Mouse (Mus musculus) cerebellum, postnatal 14 days (tissue): Measurements from ENCODE around the gene Hist1h1d.
"Not testable (repeated sequence)": the region's sequence is repeated elsewhere in the genome, so short reads cannot be mapped to it uniquely, and the experiment has no call there.

Source experiments
- DNase-seq, 2 experiments: peaks; one replicate each; pipeline ENCODE4 v3.0.0; 2021; ENCODE audit warnings: mixed read lengths in 2 of 2

Hist1h1d gene

DNA sequence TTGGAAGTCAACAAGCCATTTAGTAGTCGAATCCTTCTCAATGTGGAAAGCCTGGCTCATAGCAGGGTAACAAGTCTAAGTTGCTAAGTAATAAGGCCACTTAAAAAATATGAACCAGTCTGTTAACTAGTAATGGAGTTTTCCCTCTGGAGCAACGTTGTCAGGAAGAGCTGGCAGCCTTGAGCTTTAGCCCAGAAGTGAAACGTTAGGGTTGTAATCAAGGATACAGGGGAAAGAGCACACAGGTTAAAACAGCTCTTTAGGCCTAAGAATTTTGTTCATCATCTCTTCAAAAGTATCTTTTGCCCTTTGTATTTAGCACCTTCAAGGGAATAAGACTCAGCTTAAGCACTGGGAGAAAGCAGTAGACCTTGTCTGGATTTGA, 2.3 kb upstream of the Hist1h1d start:
- no peak for DNase-seq

DNA sequence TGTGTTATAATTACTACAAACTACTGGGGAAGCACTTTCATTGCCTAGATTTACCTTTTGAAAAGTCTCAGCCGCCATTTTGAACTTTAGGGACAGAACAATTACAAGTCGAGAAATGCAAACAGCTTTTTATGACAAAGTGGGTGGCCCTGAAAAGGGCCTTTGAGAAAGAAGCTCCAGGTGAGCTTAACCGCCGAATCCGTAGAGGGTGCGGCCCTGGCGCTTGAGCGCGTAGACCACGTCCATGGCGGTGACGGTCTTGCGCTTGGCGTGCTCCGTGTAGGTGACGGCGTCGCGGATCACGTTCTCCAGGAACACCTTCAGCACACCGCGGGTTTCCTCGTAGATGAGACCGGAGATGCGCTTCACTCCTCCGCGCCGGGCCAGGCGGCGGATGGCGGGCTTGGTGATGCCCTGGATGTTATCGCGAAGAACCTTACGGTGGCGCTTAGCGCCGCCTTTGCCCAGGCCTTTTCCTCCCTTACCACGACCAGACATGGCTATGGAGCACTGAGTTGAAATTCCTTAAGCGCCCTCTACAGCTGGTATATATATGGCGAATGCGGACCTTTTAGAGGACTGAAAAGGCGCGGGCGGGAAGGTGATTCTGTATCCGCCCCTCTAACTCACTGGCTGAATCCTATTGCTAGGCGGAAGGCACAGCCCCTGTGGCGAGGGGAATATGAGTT, 1.8 kb upstream of the Hist1h1d start, which contains the start of gene Hist1h4f:
TSS of gene Hist1h4f (minus strand) at position 503 of the 689 bp plus-strand sequence.
- peak; percentile 87 to 92 for DNase-seq

DNA sequence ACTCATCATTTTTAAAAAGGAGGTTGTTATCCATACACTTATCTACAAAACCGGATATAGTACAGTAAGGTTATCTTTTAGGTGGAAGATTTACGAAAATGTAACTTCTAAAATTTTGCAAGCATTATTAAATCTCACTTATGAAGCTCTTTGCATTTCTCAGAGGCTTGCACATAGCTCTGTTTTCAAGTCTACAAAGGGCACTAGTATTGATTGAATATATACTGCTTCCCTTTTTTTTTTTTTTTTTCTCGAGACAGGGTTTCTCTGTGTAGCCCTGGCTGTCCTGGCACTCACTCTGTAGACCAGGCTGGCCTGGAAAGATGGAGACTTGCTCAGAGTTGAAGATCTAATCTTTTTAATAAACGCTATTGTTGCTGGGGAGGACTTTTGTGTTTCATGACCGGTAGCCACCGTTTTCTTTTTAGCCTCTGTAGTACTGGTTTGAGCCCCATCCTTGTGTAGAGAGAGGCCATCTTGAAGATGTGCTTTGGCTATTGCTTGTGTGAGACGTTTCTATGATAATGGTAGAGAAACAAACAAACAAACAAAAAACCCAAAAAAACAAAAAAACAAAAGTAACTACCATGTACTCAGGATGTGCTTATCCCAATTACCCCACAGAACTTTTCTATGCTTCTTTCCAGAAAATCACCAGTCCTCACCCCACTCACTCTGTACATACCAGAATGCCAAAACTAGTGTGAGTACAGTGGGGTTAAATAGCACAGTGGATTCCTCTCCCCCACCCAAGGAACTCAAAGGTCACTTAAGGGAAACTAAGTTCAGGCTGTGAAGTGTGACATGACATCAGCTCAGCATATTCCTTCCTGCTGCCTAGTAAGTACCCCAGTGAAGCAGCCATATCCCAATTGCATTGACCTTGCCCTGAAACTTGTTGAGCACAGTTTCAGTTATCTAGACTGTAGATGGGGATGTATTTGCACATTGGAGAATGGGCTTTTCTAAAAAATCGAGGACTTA, 839 bp upstream of the Hist1h1d start:
- DNase-seq, result no peak

DNA sequence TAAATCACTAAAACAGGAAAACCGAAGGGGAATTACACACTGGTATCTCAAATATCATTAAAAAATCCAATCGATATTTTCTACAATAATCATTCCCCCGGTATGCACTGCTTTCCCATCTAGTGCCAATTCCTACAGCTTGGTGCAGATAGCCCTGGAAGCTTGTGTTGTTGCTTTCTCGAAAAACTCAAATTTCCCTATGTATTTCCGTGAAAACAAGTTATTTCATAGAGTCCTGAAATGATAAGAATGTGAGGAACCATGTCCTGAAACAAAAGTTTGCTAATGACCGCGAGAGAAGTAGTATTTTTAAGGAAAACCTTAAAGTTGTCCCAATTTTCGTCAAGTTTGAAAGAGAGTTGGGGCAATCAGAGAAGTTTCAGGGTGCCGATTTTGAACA, 1.3 kb downstream of the Hist1h1d start:
- DNase-seq, result no peak

DNA sequence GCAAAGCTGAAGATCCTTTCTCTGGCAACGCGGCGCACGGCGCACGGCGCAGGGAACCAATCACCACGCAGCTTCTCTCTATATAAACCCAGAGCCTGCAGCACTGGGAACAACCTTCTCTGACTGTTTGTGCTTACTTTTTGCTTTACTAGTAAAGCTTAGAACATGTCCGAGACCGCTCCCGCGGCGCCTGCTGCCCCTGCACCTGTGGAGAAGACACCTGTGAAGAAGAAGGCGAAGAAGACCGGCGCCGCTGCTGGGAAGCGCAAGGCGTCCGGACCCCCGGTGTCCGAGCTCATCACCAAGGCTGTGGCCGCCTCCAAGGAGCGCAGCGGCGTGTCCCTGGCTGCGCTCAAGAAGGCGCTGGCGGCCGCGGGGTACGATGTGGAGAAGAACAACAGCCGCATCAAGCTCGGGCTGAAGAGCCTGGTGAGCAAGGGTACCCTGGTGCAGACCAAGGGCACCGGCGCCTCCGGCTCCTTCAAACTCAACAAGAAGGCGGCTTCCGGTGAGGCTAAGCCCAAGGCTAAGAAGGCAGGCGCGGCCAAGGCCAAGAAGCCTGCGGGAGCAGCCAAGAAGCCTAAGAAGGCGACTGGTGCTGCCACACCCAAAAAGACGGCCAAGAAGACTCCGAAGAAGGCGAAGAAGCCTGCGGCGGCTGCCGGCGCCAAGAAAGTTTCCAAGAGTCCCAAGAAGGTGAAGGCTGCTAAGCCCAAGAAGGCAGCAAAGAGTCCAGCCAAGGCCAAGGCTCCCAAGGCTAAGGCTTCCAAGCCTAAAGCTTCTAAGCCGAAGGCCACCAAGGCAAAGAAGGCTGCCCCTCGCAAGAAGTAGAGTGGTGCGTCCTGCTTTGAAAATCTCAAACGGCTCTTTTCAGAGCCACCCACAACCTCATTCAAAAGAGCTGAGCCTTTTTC, 2.1 kb downstream of the Hist1h1d start:
- DNase-seq, result peak; percentile 61 to 63

DNA sequence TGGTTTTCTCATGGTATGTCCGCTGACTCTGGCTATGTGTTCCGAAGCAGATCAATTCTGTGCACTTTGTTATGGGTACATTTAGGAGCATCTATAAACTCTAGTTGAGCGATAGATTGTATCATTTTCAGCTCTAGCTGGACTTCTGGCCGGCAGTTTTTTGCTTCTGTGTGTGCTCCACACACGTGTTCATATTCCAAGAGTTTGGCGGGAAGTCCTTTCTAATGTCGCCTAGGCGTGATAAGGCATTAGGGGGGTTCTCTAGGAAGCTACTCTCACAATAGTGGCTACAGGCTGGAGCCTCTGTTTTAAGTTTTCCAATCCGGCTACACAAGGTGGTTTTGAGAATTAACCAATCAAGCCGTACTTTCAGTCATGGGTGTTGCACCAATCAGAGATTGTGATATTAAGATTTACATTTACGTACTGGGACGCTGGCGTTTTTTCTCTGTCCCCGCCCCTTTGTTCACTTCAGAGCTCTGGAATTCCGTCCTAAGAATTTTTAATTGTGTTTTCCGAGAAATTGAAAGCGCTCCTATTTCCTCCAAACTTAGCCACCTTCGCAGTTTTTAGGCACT, 2.9 kb downstream of the Hist1h1d start:
- DNase-seq, result peak; percentile 62 to 79

DNA sequence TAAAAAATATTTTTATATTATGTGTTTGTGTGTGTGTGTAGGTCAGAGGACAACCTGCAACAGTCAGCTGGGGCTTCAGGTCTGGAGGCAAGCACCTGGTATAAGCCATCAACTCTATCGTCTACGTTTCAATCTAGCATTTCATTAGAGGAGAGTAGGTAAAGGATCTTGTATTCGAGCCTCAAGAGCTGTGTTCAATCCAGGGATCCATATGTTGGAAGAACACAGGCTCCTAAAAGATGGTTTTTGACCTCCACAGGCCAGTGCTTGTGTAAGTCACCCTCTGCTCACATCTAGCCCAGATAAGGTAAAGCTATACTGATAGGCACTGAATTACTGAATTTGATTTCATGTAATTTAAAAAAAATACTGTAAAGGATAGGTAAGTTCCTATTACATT, 3.8 kb downstream of the Hist1h1d start:
- DNase-seq, result no peak

DNA sequence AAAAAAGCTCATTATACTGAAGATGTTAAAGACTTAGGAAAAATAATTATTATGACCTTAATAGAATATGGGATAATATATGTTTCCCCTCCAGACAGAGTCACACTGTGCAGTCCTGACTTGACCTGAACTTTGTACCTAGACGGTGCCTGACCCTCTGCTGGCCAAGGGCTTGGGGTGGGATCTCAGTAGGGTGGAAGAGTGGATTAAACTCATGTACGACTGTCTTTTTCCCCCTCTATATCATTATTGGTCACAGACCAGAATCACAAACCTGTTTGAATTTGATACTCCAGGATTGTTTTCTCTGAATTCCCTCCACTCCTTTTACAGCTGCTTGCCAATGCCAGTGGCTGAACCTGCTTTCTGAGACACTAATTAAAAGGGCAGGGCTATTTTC, 7.6 kb downstream of the Hist1h1d start:
- not testable (repeated sequence) for DNase-seq

DNA sequence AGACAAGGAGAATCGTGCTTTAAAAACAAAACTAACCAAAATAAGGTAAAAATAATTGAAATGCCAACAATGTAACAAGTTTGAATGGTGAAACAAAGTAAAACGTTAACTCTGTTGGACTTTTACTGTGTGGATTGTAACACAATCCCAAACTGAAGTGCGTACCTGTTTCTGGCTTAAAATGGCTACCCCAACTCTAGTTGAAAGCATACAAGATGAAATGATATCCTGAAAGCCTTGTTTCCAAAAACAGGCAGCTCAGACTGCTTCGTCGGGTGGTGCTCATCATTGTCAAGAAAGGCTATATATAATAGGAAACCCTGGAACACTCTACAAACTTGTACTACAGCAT, 8.4 kb downstream of the Hist1h1d start:
- DNase-seq, result not testable (repeated sequence)

DNA sequence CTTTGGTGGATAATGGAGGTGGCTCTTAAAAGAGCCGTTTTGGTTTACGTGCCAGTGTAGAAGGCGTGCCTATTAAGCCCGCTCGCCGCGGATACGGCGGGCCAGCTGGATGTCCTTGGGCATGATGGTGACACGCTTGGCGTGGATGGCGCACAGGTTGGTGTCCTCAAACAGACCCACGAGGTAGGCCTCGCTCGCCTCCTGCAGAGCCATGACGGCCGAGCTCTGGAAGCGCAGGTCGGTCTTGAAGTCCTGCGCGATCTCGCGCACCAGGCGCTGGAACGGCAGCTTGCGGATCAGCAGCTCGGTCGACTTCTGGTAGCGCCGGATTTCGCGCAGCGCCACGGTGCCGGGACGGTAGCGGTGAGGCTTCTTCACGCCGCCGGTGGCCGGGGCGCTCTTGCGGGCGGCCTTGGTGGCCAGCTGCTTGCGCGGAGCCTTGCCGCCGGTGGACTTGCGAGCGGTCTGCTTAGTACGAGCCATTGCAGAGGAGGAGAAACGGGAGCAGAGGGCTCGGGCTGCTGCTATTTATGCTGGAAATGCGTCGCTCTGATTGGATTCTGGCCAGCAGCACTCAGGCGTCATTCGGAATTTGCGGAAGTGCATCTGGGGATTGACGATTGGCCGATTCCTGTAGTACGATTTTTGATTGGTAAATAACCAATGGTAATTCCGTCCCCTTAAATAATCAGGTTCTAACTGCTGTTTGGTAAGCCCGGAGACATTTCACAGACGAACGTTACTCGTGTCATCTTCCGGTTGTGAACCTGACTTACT, 9.0 kb downstream of the Hist1h1d start, which contains the start of gene Hist1h3e:
TSS of gene Hist1h3e (minus strand) at position 487 of the 777 bp plus-strand sequence.
- peak; percentile 93 to 94 for DNase-seq

DNA sequence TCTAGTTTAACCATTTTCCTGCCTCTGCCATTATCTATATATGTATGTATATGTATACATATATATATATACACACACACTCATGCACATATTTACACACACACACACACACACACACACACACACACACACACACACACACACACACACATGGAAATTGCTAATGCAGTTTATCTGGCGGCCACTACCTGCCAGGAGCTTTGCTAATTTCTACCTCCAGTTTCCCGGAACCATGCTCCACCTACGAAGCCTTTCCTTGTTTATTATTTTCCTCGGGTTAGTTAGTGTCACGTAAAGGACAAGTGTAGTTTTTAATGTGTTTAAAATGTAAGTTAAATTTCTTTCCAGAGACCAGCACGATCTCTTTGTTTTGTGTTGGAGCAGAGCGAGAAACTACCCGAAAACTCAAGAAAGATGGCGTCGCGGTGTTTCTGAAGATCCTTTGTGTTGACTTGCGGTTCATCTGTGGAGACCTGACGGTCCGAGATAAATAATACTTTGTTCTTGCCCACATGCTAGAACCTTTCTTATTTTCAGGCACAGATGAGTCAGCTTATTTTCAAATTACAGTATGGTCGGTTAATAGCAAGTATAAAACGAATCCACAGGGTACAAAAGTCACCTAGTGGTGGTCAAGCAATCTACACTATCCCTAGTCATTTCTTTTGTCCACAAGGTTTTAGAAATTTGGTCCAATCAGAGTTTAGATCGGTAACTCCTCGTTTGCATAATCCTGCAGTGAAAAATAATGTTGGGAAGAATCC, 9.8 kb downstream of the Hist1h1d start:
- peak; percentile 49 to 53 for DNase-seq

DNA sequence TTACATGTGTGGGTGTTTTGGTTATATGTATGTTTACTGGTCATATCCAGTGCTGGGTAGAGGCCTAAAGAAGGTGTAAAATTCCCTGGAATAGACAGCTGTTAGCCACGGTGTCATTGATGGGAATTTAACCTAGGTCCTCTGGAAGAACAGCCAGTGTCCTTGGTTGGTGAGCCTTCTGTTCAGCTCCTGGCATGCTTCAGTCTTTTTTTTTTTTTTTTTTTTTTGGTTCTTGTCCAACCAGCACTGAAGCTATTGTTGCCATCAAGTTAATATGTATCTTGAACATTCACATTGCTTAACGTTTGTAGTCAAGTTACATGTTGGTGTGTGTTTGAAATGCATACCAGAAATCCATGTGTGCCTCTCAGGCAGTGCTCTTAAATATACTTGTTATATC, 11.4 kb downstream of the Hist1h1d start:
- DNase-seq, result no peak

DNA sequence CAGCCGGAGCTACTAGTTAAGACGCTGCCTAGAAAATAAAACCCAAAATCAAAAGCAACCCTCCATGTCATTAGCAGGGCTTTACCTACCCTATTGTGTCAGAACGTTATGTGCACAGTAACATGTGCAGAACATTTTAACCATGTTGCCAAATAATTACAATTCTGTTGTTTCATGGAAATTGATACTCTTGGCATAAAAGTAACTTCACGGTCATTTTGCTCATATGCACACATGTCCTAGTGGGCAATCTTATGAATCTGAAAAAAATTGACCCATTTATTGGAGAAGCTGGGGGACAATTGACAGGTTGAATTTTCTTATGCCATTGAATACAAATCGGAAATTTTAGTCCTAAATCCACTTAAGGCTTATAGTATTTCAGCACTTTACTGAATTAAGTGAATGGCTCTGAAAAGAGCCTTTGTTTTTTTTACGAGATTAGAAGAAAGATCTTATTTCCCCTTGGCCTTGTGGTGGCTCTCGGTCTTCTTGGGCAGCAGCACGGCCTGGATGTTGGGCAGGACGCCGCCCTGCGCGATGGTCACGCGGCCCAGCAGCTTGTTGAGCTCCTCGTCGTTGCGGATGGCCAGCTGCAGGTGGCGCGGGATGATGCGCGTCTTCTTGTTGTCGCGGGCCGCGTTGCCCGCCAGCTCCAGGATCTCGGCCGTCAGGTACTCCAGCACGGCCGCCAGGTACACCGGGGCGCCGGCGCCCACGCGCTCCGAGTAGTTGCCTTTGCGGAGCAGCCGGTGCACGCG, 17.4 kb downstream of the Hist1h1d start:
- DNase-seq, result not testable (repeated sequence)

DNA sequence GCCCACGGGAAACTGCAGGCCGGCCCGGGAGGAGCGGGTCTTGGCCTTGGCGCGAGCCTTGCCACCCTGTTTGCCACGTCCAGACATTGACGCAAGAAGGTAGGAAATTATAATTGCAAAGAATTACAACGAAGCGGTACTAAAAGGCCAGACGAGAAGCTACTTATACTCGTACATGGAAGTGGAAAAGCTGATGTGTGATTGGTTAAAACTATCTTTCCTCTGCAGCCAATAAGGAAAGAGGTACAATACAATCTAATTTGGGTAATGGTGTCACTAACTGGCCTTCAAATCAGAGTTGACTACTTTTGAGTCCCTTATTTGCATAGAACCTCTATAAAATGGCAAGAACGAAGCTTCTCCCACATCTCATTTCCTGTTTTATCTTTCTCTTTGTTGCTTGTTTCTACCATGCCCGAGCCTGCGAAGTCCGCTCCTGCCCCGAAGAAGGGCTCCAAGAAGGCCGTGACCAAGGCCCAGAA, 18.0 kb downstream of the Hist1h1d start, which contains the start of the genes Hist1h2ae and Hist1h2bg:
TSS of gene Hist1h2ae (minus strand) at position 199 of the 482 bp plus-strand sequence.
TSS of gene Hist1h2bg (plus strand) at position 375 of the 482 bp plus-strand sequence.
- DNase-seq, result peak; percentile 59 to 72

DNA sequence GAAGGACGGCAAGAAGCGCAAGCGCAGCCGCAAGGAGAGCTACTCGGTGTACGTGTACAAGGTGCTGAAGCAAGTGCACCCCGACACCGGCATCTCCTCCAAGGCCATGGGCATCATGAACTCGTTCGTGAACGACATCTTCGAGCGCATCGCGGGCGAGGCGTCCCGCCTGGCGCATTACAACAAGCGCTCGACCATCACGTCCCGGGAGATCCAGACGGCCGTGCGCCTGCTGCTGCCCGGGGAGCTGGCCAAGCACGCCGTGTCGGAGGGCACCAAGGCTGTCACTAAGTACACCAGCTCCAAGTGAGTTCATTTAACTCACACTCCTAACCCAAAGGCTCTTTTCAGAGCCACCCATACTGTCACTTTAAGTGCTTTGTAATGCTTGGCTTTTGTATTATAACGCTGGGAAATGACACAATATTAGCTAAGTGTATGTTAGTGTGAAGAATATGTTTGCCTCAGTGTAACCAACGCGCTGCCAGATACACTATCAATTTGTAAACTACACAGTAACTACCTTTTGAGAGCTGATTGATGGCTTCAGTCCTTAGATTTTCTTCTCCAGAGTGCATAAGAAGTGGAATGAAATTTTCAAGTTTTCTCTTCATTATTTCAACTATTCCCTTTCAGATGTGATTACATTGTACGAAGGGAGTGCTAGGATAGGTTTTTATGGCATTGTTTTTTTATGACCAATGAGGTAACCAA, 18.6 kb downstream of the Hist1h1d start:
- DNase-seq, result not testable (repeated sequence)

DNA sequence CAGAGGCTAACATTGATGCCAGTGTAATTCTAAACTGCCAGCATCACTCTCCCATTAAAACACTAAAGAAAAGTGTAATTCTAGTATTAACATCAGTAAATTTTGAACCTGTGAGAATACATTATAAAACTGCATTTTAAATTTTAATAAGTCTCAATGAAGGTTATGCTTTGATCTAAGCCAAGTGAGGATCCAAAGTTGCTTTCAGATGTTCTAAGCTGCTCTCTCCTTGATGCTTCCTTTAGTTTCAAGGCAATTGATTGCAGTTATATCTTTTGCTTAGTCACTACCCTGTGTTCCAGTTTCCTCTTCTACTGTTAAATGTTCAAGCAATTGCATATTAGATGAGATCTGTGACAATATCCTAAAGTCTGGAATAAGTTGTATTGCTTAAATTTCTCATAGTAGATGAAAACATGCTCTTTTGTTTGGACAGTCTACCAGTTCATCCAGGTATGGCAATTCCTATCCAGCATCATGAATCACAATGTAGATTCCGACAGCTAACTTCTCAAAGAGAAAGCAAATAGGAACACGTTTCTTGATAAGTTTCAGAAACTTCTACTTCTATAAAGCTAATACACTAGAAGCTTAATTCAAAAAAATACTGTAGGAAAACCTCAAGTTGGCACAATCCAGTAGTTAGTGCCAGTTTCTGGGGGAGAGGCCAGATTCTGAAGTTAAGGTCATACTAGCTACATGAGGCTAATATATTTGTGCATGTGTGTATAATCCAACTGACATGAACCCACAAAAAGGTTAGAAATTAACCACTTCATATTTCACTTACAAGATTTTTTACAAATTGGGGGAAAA, 19.4 kb downstream of the Hist1h1d start:
- no peak for DNase-seq

DNA sequence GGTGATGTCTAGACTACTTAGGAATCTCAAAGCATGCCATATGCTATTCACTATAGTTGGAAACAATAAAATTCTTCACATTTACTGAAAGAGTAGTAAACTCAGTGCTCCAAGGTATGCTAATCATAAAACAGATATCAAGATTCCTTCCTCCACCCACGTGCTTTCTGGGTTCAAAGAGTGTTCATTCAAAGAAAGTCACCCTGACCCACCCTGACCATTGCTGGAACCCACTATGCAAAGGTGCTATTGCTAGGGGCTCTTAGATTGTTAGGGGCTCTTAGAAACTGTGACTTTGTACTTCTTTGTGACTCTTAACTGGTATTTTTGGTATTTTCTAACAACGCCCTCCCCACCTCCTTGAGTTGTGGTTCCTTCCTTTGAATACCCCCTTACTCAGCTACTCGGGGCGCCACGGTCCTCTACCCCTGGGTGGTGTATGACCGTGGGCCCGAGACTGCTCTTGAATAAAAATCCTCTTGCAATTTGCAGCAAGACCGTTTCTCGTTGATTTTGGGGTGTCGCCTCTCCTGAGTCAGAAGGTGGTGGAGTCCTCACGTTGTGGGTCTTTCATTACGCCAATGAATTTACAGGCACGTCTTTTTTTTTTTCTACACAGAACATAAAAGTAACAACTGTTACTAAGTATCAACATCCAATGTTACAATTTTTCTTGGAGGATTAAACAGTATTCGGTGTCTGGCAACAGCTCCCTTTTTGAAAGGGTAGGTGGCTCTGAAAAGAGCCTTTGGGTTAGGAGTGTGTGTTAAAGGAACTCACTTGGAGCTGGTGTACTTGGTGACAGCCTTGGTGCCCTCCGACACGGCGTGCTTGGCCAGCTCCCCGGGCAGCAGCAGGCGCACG, 20.2 kb downstream of the Hist1h1d start:
- DNase-seq, result not testable (repeated sequence)
